Mouse (Mus musculus) liver, embryonic 15.5 days (tissue): ENCODE measurements at regions not wholly inside any gene's neighbourhood (a gene's known extent, or its start where the extent isn't known, plus 50 kb on each side); places are given as distances from the start of the nearest gene placed in this dataset.

Experiments
- ATAC-seq: fragments of 200-750 bp; cut with Nextera tagmentation; 2 replicates; pipeline ENCODE4 v1.8.0; 2017; ENCODE audit warnings: moderate number of reproducible peaks, mild to moderate bottlenecking, moderate library complexity; ENCODE audit not compliant: insufficient read depth
- H3K27ac ChIP-seq: fragments of 300-500 bp; sonication (generic); replicated peaks from 2 replicates; pipeline ENCODE4 v1.5.1; 2015; ENCODE audit warnings: mild to moderate bottlenecking, inconsistent platforms
- H3K27me3 ChIP-seq: fragments of 300-500 bp; sonication (generic); 2 replicates; pipeline ENCODE4 v1.6.1; 2015; ENCODE audit warnings: mild to moderate bottlenecking, inconsistent platforms
- H3K36me3 ChIP-seq: fragments of 300-500 bp; sonication (generic); replicated peaks from 2 replicates; pipeline ENCODE4 v1.6.1; 2015; ENCODE audit warnings: moderate library complexity, mild to moderate bottlenecking, inconsistent platforms
- H3K4me1 ChIP-seq: fragments of 300-500 bp; sonication (generic); replicated peaks from 2 replicates; pipeline ENCODE4 v1.6.1; 2015; ENCODE audit warnings: inconsistent platforms
- H3K4me2 ChIP-seq: fragments of 300-500 bp; sonication (generic); 2 replicates; pipeline ENCODE4 v1.6.1; 2015; ENCODE audit warnings: moderate library complexity, mild to moderate bottlenecking, inconsistent platforms
- H3K4me3 ChIP-seq: fragments of 300-500 bp; sonication (generic); replicated peaks from 2 replicates; pipeline ENCODE4 v1.5.1; 2015; ENCODE audit warnings: mild to moderate bottlenecking, inconsistent platforms
- H3K9ac ChIP-seq: fragments of 300-500 bp; sonication (generic); 2 replicates; pipeline ENCODE4 v1.6.1; 2015; ENCODE audit warnings: moderate library complexity, mild to moderate bottlenecking, inconsistent platforms
- H3K9me3 ChIP-seq: fragments of 300-500 bp; sonication (generic); replicated peaks from 2 replicates; pipeline ENCODE4 v1.6.1; 2016; ENCODE audit warnings: inconsistent platforms
- WGBS: fragments of 180-500 bp; shearing (Covaris S2); methylation state at CpG from one replicate; pipeline ENCODE4 v1.1.7; 2015; ENCODE audit warnings: mixed read lengths; ENCODE audit not compliant: insufficient replicate concordance; 5-methylcytosine and 5-hydroxymethylcytosine counted together

- no peaks in the 10 kb centered on the region for H3K4me1 ChIP-seq
- ATAC-seq, result no peak
- H3K27ac ChIP-seq, result no peak overlapping the region
- WGBS, result 67% methylated on average over 3 of the region's 3 CpGs
- H3K4me2 ChIP-seq, result no peak overlapping the region
- no peaks in the 10 kb centered on the region for H3K9me3 ChIP-seq
- peaks cover 3% of the 10 kb centered on the region; the same call in 1 of the 2 replicates for H3K27me3 ChIP-seq
- no peak overlapping the region for H3K4me3 ChIP-seq
- H3K9ac ChIP-seq, result no peak overlapping the region
- no peaks in the 10 kb centered on the region for H3K36me3 ChIP-seq
These were observed 137.0 kb upstream of the Irs2 start for GRCm38 (mm10) chr8:11145251-11145650.

GRCm38 (mm10) chr8:11140566-11140965 lies 132.3 kb upstream of the Irs2 start:
- Histone ChIP-seq H3K4me1 (no peaks in the 10 kb centered on the region), H3K4me2 (no peak overlapping the region), H3K27me3 (peaks cover 3% of the 10 kb centered on the region; the same call in 1 of the 2 replicates), H3K9me3 (no peaks in the 10 kb centered on the region), H3K36me3 (no peaks in the 10 kb centered on the region), H3K4me3 (no peak overlapping the region), H3K9ac (no peak overlapping the region), H3K27ac (no peak overlapping the region)
- ATAC-seq, result no peak
- 55% methylated on average over 1 of the region's 1 CpGs for WGBS

- Histone ChIP-seq H3K4me3 (no peak overlapping the region), H3K4me1 (no peaks in the 10 kb centered on the region), H3K9me3 (no peaks in the 10 kb centered on the region), H3K4me2 (no peak overlapping the region), H3K9ac (no peak overlapping the region), H3K27ac (no peak overlapping the region), H3K27me3 (peaks cover 3% of the 10 kb centered on the region; the same call in 1 of the 2 replicates), H3K36me3 (no peaks in the 10 kb centered on the region)
- 55% methylated on average over 2 of the region's 2 CpGs for WGBS
- ATAC-seq, result no peak
These were observed 131.0 kb upstream of the Irs2 start for GRCm38 (mm10) chr8:11139294-11139693.

- ATAC-seq, result no peak
- Histone ChIP-seq H3K9ac (no peak overlapping the region), H3K4me2 (no peak overlapping the region), H3K4me1 (no peaks in the 10 kb centered on the region), H3K27me3 (peaks cover 3% of the 10 kb centered on the region; the same call in 1 of the 2 replicates), H3K36me3 (no peaks in the 10 kb centered on the region), H3K27ac (no peak overlapping the region), H3K4me3 (no peak overlapping the region), H3K9me3 (no peaks in the 10 kb centered on the region)
- 71% methylated on average over 5 of the region's 5 CpGs for WGBS
These were observed 130.2 kb upstream of the Irs2 start for GRCm38 (mm10) chr8:11138302-11139020.

- WGBS, result 58% methylated on average over 4 of the region's 4 CpGs
- Histone ChIP-seq H3K4me1 (no peaks in the 10 kb centered on the region), H3K4me3 (no peak overlapping the region), H3K9me3 (no peaks in the 10 kb centered on the region), H3K27ac (no peak overlapping the region), H3K4me2 (no peak overlapping the region), H3K27me3 (no peaks in the 10 kb centered on the region), H3K36me3 (no peaks in the 10 kb centered on the region), H3K9ac (no peak overlapping the region)
- ATAC-seq, result no peak
These were observed 128.3 kb upstream of the Irs2 start for GRCm38 (mm10) chr8:11136566-11136965.

- 70% methylated on average over 11 of the region's 11 CpGs for WGBS
- H3K27ac ChIP-seq, result no peak overlapping the region
- no peaks in the 10 kb centered on the region for H3K9me3 ChIP-seq
- no peaks in the 10 kb centered on the region for H3K27me3 ChIP-seq
- no peak for ATAC-seq
- H3K4me2 ChIP-seq, result no peak overlapping the region
- no peak overlapping the region for H3K4me3 ChIP-seq
- H3K9ac ChIP-seq, result no peak overlapping the region
- H3K4me1 ChIP-seq, result no peaks in the 10 kb centered on the region
- H3K36me3 ChIP-seq, result no peaks in the 10 kb centered on the region
These were observed 126.9 kb upstream of the Irs2 start for GRCm38 (mm10) chr8:11135135-11135534.

GRCm38 (mm10) chr8:11134562-11134961 lies 126.3 kb upstream of the Irs2 start:
- no peak overlapping the region for H3K9ac ChIP-seq
- H3K4me2 ChIP-seq, result no peak overlapping the region
- H3K36me3 ChIP-seq, result no peaks in the 10 kb centered on the region
- H3K27me3 ChIP-seq, result no peaks in the 10 kb centered on the region
- H3K4me1 ChIP-seq, result no peaks in the 10 kb centered on the region
- no peak overlapping the region for H3K4me3 ChIP-seq
- H3K9me3 ChIP-seq, result no peaks in the 10 kb centered on the region
- H3K27ac ChIP-seq, result no peak overlapping the region
- 63% methylated on average over 4 of the region's 4 CpGs for WGBS
- no peak for ATAC-seq

GRCm38 (mm10) chr8:11119030-11119634 lies 110.9 kb upstream of the Irs2 start:
- Histone ChIP-seq H3K4me1 (no peaks in the 10 kb centered on the region; the same call in 1 of the 2 replicates), H3K4me3 (no peak overlapping the region), H3K27me3 (no peaks in the 10 kb centered on the region), H3K27ac (no peak overlapping the region), H3K9me3 (no peaks in the 10 kb centered on the region), H3K9ac (no peak overlapping the region), H3K4me2 (no peak overlapping the region), H3K36me3 (no peaks in the 10 kb centered on the region)
- no peak for ATAC-seq
- 65% methylated on average over 5 of the region's 5 CpGs for WGBS

- no peak overlapping the region for H3K27ac ChIP-seq
- H3K4me2 ChIP-seq, result no peak overlapping the region
- H3K9ac ChIP-seq, result no peak overlapping the region
- no peaks in the 10 kb centered on the region for H3K27me3 ChIP-seq
- H3K36me3 ChIP-seq, result no peaks in the 10 kb centered on the region
- no peak for ATAC-seq
- no peaks in the 10 kb centered on the region; the same call in 1 of the 2 replicates for H3K4me1 ChIP-seq
- WGBS, result 45% methylated on average over 5 of the region's 5 CpGs
- no peak overlapping the region for H3K4me3 ChIP-seq
- no peaks in the 10 kb centered on the region for H3K9me3 ChIP-seq
These were observed 108.3 kb upstream of the Irs2 start for GRCm38 (mm10) chr8:11116534-11116933.

GRCm38 (mm10) chr8:11115210-11115609 lies 107.0 kb upstream of the Irs2 start:
- H3K4me2 ChIP-seq, result no peak overlapping the region
- H3K4me1 ChIP-seq, result no peaks in the 10 kb centered on the region; the same call in 1 of the 2 replicates
- H3K36me3 ChIP-seq, result no peaks in the 10 kb centered on the region
- H3K27me3 ChIP-seq, result no peaks in the 10 kb centered on the region
- H3K27ac ChIP-seq, result no peak overlapping the region
- no peak overlapping the region for H3K9ac ChIP-seq
- H3K9me3 ChIP-seq, result no peaks in the 10 kb centered on the region
- no peak overlapping the region for H3K4me3 ChIP-seq
- no peak for ATAC-seq
- WGBS, result 27% methylated on average over 6 of the region's 6 CpGs

GRCm38 (mm10) chr8:11114531-11114930 lies 106.3 kb upstream of the Irs2 start:
- WGBS, result 54% methylated on average over 8 of the region's 8 CpGs
- no peak overlapping the region for H3K27ac ChIP-seq
- no peaks in the 10 kb centered on the region for H3K27me3 ChIP-seq
- H3K9ac ChIP-seq, result no peak overlapping the region
- H3K36me3 ChIP-seq, result no peaks in the 10 kb centered on the region
- H3K9me3 ChIP-seq, result no peaks in the 10 kb centered on the region
- ATAC-seq, result no peak
- H3K4me3 ChIP-seq, result no peak overlapping the region
- no peaks in the 10 kb centered on the region; the same call in 1 of the 2 replicates for H3K4me1 ChIP-seq
- no peak overlapping the region for H3K4me2 ChIP-seq
